Mouse (Mus musculus): ENCODE data around the gene Vmn1r132. TPM values are rescaled to one million over a fixed set of nuclear protein-coding genes. Genes with fewer than 3 reads are reported as not detected.

Gene Vmn1r132
- not detected for total RNA-seq (2023)

DNA sequence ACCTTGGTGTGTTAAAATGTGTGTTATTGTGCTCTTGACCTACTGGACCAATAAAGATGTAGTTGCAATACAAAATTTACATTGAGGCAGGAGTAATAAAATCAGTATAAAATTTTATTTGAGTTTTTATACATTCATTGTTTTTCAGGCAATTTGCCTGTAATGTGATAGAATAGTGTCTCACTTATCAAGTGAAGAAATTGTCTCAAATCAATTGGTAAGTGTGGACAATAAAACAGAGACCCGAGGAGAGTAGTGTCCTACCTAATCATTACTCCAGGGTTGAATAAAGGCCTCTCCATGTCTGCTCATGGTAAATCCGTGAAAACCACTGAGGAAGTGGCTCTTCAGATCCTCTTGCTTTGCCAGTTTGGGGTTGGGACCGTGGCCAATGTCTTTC is at the start of gene Vmn1r132:
Gene Vmn1r132, plus strand, starts transcription at position 301 of the 400 bp plus-strand sequence.

Other genes with a start within 250 kb of the Vmn1r132 start
- gene Gm6882, start 181.3 kb upstream of the Vmn1r132 start, total RNA-seq (2023) = not detected
- not detected for gene Vmn1r130, start 102.3 kb upstream of the Vmn1r132 start, total RNA-seq (2023)
- not detected for gene Vmn1r131, start 68.0 kb upstream of the Vmn1r132 start, total RNA-seq (2023)
- gene Gm4175, start 147.4 kb downstream of the Vmn1r132 start, total RNA-seq (2023) = not detected
- gene Gm4177, start 182.6 kb downstream of the Vmn1r132 start, total RNA-seq (2023) = not detected
- gene Vmn1r135, start 218.3 kb downstream of the Vmn1r132 start, total RNA-seq (2023) = not detected
- not detected for gene Gm5725, start 230.2 kb downstream of the Vmn1r132 start, total RNA-seq (2023)

Data from neutrophil, adult 83 days (primary cell).